Mouse (Mus musculus) heart, postnatal 0 days (tissue): ENCODE measurements around the gene Tril.

Experiments
- CTCF ChIP-seq: IDR thresholded peaks from 2 replicates; pipeline ENCODE4 v1.5.1; 2016; ENCODE audit warnings: antibody characterized with exemption, control low read depth, low read depth
- EP300 ChIP-seq: IDR thresholded peaks from 2 replicates; pipeline ENCODE4 v1.6.1; 2016; ENCODE audit warnings: antibody characterized with exemption, low read depth

DNA sequence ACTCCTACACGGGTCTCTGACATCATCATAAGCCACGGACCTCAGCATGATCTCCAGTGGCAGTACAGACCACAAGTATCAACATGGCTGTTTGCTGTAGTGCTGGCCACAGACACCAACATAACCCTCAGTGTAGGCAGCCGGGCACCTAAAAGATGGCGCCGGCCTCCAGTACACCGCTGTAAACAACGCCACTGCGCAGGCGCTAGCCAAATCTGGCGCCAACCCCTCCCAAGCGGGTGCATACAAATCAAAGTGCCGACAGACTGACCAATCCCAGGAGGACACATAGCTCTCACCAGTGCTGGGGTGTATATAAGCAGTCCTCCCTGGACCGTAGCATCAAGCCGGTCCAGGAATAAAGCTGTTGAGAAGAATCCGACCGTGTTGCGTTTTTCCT is 24.0 kb upstream of the Tril start:
- TF ChIP-seq CTCF = no peak
- TF ChIP-seq EP300 = no peak
